Mouse (Mus musculus): Measurements from ENCODE around the gene Zfp791.
"Not testable (repeated sequence)": the region's sequence is repeated elsewhere in the genome, so short reads cannot be mapped to it uniquely, and the experiment has no call there.

Gene Zfp791

DNA sequence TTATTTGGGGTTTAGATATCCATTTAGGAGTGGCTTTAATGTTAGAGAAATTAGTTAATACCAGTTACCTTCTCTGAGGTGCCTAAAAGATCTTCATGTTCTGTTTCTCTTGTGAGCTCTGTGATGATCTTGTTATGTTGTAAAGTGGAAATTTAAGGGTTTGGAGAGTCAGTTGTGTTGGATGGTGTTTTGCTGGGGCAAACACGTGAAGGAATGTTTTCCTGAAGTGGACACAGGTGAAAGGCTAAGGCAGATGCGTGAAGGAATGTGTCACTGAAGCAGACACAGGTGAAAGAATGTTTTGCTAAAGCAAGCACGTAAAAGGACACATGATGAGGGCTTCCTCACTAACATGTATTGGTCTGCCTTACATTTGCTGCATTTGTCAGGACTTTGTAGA is at the start of gene Zfp791:
Gene Zfp791, minus strand, starts transcription at position 101 of the 400 bp plus-strand sequence.
- DNase-seq (ENCODE audit: low spot score in 2 of 2), result no peak

DNA sequence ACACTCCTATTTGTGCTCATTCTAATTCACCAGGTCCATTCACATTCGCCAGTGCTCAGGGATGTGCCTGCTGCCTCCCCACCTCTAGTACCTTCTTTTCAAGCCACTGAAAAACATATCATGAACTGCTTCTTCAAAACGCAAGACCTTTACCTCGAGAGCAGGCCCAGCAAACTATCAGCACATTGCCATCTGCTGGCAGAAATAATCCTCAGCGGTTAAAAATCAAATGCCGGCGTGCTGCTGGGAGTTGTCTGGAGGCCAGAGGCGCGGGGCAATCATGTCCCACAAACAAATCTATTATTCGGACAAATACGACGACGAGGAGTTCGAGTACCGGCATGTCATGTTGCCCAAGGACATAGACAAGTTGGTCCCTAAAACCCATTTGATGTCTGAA is 48.4 kb upstream of the Zfp791 start:
- peak; percentile 10 to 31 for DNase-seq (ENCODE audit: low spot score in 2 of 2)

DNA sequence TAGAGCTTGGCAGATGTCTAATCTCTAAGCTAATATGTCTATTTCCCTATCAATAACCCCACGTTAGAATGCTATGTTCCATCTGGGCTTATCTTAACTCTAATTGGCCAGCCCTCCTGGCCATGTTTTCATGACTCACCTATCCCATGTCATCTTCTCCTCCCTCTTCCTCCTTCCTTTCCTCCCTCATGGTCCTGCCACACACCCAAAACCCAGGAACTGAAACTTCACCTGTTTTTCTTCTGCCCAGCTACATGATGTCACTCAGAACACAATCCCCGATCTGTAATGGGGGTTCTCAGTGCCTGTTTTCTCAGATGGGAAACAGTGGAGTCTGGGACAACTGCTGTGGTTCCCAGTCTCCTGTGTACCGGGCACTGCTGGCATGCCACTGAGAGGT is 28.7 kb upstream of the Zfp791 start, which contains the start of gene Cks1brt:
Gene Cks1brt, plus strand, starts transcription at position 301 of the 400 bp plus-strand sequence.
- DNase-seq (ENCODE audit: low spot score in 2 of 2), result no peak

DNA sequence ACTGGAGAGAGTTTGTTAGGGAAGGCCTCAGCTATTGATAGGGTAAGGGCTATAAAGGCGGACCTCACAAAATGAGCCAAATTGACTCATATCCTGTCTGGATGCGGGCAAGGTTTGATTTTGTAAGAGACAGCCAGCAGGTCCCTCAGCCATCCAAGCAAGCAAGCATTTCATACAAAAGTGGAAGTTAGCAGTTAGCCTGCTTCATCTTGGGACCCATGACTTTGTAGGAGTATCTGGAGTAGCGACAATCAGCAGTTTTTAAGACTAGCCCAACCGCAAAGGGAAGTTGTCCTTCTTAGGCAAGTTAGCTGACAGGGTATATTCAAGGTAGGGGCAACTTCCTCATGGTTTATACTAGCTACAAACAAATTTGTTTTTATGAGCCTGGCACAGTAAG is 19.6 kb upstream of the Zfp791 start:
- no peak for DNase-seq (ENCODE audit: low spot score in 2 of 2)

DNA sequence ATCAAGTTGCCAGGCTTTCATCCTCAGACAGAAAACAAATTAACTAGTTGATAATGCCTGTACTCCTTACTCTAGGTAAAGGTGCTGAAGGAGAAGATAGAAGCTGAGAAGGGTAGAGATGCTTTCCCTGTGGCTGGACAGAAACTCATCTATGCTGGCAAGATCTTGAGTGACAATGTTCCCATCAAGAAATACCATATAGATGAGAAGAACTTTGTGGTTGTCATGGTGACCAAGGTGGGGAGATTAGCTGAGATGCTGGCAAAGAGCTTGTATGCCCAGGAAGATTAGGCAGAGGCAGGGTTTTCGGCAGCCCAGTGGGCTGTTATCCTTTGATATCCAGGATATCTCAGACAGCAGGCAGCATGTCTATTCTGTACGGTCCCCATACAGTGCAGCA is 12.8 kb upstream of the Zfp791 start:
- not testable (repeated sequence) for DNase-seq (ENCODE audit: low spot score in 2 of 2)

DNA sequence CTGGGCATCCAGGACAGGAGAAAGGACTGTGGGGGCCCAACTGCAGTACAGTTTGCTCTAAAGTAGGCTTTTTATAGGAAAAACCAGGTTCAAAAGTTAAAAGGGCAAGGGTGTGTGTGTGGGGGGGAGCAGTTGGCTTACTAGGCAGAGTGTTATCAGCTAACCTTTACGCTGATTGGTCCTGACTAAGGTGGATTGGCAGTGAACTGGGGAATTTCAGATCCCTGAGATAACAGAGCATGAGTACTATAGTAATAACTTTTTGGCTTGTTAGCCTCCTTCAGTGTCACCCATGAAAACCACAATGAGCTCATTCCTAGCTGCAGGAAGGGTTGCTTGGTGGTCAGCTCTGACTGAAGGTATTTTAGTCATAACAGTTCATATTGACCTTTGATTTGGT is 9.4 kb upstream of the Zfp791 start:
- no peak for DNase-seq (ENCODE audit: low spot score in 2 of 2)

DNA sequence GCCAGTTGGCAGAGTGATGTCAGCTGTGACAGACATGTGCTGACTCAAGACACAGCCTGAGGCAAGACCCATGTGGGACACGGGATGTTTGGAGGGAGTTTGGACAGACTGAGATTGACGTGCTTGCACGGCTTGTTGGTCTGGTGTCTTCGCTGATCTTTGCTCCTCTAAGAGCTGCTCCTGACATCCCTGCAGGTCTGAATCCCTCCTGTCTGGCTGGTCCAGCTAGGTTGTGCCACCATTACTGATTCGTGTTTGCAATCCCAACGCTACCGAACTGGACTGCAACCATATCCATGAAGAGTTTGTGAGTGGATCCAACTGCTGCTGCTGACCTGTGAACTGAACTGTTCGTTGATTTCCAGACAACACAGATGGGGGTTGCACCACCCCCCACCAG is 796 bp upstream of the Zfp791 start:
- no peak for DNase-seq (ENCODE audit: low spot score in 2 of 2)

DNA sequence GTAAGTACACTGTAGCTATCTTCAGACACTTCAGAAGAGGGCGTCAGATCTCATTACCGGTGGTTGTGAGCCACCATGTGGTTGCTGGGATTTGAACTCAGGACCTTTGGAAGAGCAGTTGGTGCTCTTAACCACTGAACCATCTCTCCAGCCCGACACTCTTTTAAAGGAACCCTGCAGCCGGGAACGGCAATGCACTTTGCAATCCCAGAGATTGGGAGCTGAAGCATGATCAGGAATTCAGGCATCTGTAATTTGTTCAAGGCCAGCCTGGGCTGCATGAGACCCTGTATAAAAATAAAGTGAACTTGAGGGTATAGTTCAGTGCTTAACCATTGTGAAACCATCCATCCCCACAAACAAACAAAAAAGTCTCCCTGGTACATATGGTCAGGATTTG is 2.6 kb downstream of the Zfp791 start:
- DNase-seq (ENCODE audit: low spot score in 2 of 2), result not testable (repeated sequence)

DNA sequence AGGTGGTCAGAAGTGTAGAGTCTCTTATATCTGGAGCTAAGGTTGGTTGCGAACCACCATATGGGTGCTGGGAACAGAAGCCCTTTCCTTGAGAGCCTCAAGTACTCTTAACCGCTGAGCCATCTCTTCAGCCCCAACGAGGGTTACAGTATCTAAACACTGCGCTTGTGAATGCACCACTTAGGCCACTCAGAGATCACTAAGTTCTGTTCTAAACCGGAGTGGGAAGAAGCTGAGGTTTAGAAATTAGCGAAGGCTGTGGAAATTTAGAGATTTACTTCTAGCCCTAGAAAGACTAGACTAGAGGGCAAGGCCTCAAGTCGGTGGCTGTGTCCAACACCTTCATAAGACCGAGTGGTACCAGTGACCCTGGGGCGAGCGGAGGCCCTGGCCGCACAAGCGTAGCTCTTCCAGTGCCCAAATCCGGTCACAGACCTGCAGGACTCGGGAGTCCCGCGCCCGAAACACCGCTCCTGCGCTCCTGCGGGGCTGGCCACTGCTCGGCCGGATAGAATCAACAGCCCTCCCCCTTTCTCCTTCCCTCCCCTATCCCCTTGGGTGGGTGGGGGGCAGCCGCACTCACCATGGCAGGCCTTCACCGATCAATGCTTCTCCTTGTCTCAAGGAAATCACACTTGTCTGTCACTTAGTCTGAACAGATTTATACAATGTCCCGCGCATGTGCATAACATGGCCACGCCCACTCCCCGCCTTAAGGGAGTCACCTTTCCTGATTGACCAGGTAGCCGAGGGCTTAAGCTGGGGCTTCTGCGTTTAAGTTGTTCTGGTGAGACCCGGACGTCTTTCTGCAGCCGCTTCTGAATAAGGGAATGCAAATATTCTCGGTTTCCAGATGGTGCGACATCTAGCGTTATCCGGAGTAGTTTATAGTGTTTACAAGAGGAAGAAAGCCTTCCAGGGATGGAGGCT is 3.6 kb downstream of the Zfp791 start:
- peak; percentile 63 to 72 for DNase-seq (ENCODE audit: low spot score in 2 of 2)

DNA sequence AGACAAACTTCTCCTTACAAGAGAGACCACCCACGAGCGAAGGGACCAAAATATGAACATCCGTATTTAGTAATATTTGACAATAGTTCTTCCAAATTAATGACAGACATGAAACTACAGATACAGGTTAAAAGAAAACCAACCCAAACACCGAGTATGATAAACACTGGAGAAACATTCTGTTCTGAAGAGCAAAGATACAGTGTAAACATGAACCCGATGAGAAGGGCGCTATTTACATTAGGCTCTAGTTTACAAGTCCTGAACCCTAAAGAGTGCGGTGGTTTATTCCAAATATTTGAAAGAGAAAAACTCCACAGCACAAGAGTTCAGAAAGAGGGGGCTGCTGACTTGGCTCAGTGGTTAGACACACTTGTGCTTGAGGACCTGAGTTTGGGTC is 5.9 kb downstream of the Zfp791 start:
- DNase-seq (ENCODE audit: low spot score in 2 of 2), result no peak

DNA sequence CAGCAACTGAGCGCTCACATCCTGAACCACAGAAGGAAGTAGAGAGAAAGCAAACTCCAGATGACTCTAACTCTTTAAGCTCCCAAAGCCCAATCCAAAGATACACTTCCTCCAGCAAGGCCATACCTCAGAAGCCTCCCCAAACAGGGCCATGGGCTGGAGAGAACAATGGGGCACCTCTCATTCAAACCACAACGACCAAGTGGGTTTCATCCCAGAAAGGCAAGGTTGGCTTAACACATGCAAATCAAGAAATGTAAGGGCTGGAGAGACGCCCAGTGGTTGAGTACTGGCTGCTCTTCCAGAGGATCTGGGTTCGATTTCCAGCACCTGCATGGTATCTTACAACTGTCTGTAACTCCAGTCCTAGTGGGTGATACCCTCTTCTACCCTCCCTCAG is 7.4 kb downstream of the Zfp791 start:
- DNase-seq (ENCODE audit: low spot score in 2 of 2), result no peak

DNA sequence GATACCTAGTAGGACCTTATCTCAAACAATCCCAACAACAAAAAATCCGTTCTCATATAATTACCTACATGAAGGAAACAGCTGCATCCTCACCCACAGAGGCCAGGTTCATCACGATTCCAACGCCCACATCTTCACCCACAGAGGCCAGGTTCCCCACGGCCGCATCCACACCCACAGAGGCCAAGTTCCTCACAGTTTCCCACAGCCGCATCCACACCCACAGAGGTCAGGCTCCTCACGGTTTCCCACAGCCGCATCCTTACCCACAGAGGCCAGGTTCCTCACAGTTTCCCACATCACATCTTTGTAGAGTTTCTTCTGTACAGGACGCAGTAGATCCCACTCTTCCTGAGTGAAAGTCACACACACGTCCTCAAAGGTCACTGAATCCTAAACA is 9.7 kb downstream of the Zfp791 start:
- no peak for DNase-seq (ENCODE audit: low spot score in 2 of 2)

DNA sequence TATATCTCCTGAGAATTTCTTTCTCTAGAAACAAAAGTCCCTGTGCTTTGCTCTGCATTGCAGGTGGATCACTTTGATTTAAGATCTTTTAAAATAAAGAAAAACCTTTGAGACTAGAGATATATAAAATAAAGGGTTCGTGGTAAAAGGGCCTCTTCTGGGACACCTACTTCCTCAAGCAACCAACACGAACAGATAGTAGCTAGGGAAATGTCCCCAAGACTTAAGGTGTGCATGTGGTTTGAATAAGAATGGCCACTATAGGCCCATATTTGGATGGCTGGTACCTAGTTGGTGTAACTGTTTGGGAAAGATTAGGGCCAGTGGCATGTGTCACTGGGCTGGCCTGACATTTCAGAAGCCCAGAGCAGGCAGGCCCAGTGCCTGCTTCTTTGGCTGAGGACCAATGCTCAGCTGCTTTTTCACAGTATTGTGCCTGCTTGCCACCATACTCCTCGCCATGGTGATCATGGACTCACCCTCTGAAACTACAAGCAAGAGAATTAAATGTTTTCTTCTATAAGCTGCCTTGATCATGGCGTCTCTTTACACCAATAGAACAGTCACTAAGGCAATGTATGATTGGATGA is 22.7 kb downstream of the Zfp791 start:
- DNase-seq (ENCODE audit: low spot score in 2 of 2), result no peak

DNA sequence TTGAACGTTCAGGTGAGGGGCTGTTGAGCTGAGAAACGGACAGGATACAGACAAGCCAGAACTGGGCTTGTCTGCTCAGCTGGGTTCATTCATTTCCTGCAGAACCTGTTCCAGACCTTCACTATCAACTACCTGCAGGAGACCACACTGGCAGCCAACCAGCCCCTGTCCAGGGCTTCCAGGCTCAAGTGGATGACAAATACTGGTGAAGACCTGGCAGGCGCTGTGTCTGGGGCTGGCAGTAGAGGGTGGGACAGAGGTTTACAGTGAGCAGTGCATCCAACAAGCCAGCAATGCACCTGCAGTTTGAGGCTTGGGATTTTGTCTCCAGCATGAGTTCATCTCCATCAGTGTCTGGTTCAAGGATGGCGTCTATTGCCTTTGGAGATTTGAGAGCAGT is 26.0 kb downstream of the Zfp791 start:
- no peak for DNase-seq (ENCODE audit: low spot score in 2 of 2)

DNA sequence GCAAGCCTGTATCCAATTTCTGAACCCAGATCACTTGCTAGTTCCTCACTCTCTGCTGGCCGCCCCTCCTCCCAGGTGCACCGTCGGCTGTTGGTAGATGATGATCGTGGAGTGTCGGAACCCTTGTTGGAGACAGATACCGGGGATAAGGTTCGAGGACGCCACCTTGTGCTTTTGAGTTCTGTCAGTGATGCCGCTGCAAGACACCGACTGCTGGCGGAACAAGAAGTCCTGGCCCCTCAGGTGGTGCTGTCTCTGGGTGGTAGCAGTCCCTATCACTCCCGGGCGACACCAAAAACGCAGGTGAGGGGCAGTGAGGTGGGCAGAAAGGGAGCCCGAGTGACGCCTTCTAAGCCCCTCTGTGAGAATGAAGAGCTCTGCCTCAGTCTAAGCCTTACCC is 26.7 kb downstream of the Zfp791 start:
- DNase-seq (ENCODE audit: low spot score in 2 of 2), result no peak

DNA sequence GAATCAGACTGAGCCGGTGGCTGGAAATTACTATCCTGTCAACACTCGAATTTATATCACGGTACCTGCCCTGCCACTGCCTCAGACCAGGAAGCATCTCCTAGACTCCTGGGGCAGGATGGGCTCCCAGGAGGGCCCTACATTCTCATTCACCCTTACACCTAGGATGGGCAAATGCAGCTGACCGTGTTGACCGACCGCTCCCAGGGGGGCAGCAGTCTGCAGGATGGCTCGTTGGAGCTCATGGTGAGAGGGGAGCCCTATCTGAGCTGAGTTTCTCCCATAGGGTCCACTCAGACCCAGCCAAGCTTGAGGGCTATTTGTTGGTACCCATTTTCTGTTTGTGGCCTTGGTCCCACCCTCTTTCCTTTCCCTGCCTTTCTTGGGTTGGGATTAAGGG is 27.3 kb downstream of the Zfp791 start:
- no peak for DNase-seq (ENCODE audit: low spot score in 2 of 2)

DNA sequence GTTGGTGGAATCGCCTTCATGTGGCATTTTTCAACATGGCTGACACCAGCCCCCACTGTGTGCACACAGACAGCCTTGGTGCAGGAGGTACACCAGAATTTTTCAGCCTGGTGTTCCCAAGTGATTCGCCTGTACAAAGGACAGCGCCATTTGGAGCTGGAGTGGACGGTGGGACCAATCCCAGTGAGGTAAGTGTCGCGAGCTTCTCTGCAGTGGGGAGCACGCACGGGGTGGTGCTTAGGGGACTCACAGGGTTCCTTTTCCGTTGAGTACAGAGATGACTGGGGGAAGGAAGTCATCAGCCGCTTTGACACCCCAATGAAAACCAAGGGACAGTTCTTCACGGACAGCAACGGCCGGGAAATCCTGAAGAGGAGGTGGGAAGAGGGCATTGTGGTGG is 27.8 kb downstream of the Zfp791 start:
- DNase-seq (ENCODE audit: low spot score in 2 of 2), result no peak

DNA sequence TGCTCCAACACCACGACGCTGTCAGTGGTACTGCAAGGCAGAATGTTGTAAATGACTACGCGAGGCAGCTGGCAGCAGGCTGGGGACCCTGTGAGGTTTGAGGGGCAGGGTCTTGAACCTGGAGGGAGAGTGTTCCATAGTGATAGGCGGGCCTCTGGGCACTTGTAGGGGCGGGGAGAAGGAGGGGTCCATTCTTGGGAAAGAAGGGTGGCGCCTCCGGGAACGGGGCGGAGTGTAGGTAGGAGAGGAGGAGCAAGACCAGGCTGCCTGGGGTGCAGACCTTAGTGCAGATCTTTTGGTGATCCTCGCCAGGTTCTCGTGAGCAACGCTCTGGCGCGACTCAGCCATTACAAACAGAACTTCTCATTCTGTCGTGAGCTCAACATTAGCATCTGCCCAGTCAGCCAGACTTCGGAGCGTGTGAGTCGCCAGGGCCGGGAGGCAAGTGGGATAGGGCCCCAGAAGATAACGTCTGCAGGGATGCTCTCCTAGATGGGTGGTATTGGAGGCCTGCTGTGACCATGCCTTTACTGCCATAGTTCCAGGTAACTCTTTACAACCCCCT is 31.3 kb downstream of the Zfp791 start:
- DNase-seq (ENCODE audit: low spot score in 2 of 2), result no peak

DNA sequence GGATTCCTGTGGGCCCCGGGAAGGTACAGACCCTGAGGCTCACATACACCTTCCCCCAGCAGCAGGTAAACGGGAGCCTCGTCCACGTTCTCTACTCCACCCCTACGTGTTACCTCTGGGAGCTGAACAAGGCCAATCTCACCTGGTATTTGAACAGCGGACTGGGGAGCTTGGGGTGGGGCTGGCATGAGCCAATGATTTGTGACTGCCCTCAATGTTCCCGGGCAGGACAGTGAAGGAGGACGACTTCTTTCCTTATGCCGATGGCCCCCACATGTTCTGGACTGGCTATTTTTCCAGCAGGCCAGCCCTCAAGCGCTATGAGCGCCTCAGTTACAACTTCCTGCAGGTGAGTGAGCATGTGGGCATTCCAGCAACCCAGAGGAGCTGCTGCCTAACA is 32.0 kb downstream of the Zfp791 start:
- no peak for DNase-seq (ENCODE audit: low spot score in 2 of 2)

DNA sequence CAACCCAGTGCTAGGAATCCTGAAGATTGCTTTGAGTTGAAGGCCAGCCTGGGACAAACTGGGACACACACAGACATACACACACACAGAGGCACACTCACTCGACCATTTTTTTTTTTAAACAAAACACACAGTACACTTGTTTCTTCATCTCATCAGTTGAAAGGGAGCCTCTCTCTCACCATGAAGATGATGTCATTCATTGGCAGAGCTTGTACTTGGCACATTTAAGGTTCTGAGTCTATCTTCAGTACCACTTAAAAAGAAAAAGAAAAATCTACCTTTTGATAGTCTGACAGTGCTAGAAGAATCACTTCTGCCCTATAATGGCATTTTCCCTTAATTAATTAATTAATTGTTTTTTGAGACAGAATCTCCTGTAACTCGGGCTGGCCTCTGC is 34.1 kb downstream of the Zfp791 start:
- no peak for DNase-seq (ENCODE audit: low spot score in 2 of 2)

DNA sequence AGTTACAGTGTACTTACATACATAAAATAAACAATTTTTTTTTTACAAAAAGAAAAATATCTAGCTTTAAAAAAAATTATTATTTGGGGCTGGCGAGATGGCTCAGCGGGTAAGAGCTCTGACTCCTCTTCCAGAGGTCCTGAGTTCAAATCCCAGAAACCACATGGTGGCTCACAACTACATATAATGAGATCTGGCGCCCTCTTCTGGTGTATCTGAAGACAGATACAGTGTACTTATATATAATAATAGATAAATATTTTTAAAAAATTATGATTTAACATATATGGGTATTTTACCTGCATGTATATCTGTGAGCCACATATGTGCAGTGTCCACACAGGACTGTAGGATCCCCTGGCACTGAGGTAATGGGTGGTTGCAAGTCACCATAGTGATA is 36.7 kb downstream of the Zfp791 start:
- no peak for DNase-seq (ENCODE audit: low spot score in 2 of 2)

DNA sequence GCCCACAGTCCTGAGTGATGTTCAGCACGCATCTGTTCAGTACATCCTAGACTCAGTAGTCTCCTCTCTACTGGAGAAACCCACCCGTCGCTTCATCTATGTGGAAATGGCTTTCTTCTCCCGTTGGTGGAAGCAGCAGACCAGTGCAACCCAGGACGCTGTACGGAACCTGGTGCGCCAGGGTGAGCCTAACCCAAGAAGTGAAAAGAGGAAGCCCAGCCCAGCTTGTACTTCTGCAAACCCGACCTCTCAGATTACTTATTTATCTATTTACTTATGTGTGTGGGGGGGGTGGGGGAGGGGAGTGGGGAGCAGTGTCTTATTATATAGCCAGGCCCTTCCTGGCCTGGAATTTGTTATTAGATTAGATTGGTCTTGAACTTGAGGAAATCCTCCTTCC is 38.3 kb downstream of the Zfp791 start:
- no peak for DNase-seq (ENCODE audit: low spot score in 2 of 2)
